Mouse (Mus musculus): ENCODE data around the gene Pzp.

Gene Pzp

DNA sequence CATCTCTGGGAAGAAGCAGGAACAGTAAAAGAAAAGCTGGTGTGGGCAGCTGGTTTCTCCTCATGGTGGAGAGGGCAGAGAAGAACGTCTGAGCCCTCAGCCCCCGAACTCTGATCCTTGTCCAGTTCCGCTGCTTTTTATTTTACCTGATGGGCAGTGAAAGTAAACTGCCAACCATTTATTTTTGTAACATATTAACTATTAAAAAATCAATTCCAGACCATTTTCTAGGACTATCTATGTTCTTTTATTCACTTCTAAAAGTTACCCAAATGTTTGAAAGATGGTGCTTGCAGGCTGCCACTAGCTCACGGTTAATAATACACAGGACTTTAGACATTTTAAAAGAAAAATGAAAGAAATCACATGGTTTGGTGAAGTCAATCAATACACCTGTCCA is at the start of gene Pzp:
TSS of gene Pzp (minus strand) at position 120 of the 400 bp plus-strand sequence.
- DNase-seq (ENCODE audit: low spot score in 2 of 2): no peak

DNA sequence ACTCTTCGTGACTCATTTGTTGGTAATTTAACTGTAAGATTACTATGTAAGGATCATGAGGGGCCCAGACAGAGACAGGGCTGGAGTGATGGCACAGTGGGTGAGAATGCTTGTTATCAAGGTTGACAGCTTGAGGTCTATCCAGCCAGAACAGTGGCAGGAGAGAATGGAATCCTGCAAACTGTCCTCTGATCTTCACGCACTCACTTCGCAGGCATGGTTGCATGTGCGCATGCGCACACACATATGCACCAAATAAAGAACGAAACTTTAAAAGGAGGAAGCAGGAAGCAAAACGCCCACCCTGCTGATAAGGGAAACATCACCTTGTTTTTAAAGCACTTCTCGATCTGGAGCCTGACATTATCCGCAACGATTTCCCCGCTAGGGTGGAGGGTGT is 40.1 kb upstream of the Pzp start:
- DNase-seq (ENCODE audit: low spot score in 2 of 2): no peak

DNA sequence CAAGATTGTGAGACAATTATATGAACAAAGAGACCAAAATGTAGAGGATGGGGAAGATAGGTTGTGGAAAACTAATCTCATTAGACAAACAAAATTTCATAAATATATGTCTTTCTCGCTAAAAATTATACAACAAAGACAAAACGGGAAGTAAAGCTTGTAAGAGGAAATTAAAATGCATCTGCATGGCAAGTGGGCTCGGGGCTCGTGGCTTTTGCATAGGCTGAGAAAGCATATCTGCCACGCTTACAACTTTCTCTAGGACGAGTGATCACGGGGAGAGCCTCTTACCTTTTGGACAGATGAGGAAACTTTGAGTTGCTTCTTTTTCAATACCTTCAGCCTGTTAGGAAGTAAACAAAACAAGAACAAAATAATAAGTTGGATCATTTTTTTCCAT is 27.5 kb upstream of the Pzp start:
- no peak for DNase-seq (ENCODE audit: low spot score in 2 of 2)

DNA sequence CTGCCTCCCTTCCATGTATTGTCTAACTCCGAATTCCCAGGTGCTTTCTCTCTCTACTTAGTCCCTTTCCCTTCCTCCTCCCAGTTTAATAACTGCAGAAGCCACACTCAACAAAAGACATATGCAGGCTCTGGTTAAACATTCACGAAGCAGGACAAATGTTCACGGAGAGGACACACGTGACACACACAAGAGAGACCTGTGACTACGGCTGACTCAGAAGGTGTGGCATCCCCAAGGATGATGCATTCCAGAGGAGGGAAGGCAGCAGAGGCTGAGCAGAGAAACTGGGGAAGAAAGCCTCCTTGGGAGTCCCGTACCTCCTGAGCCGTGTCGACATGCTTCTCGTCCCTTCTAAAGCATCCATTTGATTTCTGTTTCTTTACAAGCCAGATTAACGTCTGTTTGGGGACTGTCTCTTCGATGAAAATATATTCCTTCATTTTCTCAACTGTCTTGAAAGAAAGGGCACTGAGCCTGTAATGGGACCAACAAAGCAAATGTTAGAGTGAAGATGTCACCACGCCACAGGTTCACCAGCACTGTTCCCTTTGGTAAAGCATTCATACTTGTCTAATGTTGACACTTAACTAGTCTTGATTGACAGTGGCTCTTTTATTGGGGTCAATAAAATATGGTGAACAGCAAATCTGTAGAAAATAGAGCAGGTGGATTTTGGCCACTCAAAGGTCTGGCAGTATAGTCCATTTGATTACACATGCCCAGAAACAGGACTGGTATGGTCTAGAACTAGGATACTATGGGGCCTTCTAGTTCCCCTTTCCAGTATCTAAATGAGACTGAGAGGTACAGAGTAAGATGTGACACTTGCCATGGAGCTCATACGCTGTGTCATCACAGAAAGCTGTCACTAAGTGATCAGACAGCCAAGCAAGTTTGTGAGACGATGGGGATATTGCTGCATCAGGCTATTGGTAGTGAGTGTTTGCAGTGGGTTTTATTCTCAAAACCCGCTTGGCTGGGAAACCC is 23.2 kb upstream of the Pzp start:
- no peak for DNase-seq (ENCODE audit: low spot score in 2 of 2)

DNA sequence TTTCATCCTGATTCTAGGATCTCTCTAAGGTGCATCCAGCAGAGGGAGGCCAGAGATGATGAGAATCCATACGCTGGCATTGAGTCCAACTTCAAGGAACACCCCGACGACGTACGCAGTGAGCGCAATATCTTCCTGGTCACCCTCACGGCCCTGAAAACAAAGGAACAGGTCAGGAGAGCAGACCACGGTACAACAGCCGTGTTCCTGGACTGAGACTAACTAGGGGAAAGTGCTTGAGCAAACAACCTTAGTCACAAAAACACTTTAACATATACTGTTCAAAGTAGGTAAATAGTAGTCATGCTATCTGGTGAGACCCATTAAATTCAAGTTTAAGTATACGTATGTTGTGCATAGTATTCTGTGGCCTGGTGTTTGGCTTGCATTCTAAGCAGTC is 22.0 kb upstream of the Pzp start:
- DNase-seq (ENCODE audit: low spot score in 2 of 2): no peak

DNA sequence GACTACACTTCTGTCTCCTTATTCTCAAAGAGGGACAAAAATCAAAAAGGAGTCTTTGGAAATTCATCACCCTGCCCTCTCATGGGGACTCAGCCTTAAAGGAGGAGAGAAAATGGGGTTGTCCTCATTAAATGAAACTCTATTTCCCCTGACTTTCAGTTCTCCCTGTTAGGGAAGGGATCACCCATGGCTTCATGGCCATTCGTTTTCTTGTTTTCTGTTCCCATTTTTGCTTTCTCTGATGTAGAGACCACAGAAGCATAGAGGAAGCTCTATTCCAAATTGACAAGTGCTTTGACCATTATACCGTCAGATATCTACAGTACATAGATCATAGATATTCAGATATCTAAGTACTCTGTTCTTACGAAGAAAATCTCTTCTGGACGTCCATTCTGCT is 18.9 kb upstream of the Pzp start:
- no peak for DNase-seq (ENCODE audit: low spot score in 2 of 2)

DNA sequence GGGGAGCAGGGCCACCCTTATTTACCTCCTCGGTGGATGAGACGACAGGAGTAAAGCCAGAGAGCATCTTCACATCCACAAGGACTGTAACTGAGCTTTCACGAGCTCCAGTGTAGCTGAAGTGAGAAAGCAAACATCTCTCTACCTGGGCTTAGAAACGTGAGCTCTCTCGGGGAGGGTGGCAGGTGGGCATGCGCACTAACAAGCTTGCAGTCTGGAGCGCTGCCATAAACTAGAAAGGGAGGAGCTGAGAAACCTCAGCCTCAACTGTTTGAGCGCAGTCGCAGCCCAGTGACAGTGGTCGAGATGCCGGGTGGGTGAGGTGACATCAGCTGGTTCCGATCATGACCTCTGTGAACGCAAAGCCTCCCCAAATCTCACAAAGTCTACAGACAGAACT is 16.7 kb upstream of the Pzp start:
- no peak for DNase-seq (ENCODE audit: low spot score in 2 of 2)

DNA sequence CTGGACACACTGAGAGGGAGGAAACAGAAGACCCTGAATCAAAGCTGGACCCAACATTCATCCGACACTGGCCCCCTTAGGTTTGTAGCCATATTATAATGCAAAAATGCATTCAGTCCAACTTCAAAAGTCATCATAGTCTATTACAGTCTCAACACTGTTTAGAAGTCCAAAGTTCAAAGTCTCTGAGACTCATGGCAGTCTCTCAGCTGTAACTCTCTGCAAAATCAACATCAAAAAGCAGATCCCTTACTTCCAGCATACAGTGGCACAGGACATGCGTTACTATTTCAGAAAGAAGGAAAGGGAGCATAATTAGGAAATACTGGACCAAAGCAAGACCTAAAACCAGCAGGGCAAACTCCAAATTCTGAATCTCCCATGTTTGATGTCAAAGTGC is 8.7 kb upstream of the Pzp start:
- DNase-seq (ENCODE audit: low spot score in 2 of 2): no peak

DNA sequence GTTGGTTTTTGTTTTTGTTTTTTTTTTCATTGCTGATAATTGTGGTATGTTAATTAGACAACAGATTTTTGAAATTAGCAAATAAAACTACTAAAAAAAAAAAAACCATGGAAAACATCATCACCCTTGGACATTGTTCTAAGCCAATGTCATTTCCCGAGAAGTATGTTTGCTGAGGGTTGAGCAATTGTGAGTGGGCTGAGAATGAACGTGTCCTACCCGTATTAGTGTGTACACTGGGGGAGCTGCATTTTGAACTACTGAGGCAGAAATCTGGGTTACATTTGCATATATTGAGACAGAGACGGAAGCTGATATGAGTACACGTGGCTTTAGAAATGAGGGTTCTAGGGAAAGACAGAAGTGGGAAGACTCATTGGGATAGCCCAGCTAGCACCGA is 6.8 kb upstream of the Pzp start:
- DNase-seq (ENCODE audit: low spot score in 2 of 2): no peak

DNA sequence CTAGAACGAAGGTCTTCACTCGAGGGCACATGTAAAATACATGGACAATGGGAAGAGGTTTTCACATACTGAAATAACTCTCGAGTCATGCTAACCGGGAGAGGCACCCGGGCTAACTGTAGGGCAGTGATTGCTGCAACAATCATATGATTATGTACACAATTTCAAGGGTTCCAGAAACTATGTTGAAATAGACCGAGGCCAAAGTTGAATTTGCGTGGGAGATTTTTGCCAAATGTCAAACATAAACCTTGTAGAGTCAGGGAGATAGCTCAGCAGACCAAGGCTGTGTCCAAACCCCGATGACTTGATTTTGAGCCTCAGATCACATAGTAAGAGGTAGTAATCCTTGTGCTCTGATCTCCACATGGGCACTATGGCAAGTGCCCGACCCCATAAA is 6.2 kb upstream of the Pzp start:
- no peak for DNase-seq (ENCODE audit: low spot score in 2 of 2)

DNA sequence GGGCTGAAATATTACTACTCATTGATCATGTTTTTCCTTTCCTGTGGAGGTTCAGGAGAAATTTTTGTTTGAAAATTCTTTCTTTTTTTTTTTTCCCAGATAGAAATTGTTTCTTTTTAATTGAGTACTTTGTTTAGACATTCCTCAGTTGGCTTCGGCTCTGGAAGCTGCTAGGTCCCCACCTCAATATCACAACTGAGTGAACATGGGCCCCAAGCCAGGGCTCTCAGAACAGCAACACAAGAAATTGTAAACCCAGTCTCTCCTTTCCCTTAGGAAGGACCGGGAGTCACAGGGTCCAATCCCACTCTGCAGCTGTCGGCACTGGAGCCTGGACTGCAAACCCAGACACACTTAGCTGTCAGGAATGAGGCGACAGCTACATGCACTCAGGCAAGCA is 2.0 kb upstream of the Pzp start:
- no peak for DNase-seq (ENCODE audit: low spot score in 2 of 2)

DNA sequence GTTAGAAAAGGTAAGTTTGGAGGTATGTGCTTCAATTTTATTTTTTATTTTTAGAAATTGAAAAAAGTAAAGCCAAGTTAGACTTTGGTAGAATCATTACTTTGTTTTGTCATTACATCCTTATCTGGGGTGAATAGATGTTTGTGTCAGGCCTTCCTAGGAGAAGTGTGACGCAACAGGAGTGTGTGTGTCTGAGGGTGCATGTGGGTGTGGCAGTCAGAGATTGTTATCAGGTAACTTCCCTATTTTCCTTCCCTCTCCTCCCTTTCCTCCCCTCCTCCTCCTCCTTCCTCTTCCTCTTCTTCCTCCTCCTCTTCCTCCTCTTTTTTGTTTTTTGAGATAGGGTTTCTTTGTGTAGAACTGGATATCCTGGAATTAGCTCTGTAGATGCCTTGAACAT is 590 bp upstream of the Pzp start:
- no peak for DNase-seq (ENCODE audit: low spot score in 2 of 2)

DNA sequence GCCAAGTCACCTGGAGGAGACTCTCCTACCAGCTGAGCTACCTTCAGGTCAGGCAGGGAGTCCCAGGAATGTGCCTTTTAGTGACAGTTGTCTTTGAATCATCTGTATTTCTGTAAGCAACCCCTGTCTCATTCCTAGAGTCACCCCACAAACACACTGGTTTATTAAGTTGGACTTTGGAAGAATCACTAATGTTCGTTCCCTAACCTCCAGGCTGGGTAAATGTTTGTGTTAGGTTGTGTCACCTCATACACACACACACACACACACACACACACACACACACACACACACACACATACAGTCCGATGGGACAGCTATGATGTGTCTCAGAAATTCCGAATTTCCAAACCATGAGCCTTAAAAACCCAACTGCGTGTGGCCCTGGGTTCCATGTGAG is 719 bp downstream of the Pzp start:
- DNase-seq (ENCODE audit: low spot score in 2 of 2): no peak

DNA sequence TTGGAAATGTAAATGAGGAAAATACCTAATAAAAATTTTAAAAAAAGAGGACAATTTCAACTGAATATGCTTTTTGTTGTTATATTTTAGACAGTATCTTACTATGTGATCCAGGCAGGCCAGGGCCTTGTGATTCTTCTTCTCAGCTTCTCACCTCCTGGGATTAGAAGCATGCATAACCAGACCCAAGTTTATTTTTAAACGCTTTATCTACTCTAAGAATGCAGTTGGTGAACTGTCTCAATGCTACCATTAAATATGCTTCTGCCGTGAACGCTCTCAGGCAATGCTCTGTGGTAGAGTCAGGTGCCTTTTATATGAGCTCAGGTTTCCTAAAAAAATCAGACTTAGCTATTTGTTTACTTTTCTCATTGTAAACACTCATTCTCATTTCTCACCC is 3.2 kb downstream of the Pzp start:
- DNase-seq (ENCODE audit: low spot score in 2 of 2): no peak

DNA sequence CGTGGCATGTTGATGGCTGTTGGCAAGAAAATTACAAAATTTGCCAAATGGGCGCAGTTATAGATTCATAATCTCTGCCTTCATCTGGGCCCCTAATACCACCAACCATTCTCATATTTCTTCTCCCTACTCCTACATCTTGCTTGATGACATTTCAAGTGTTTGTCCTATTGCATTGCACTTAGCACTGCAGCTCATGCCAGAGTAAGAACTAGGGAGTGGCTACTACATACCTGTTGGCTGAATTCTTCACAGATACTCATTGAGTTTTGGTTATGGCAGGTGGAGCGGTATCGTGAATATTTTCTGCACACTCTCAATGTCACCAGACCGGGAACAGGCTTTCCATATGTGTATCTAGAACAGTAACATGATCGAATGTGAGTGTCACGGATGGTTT is 7.4 kb downstream of the Pzp start:
- DNase-seq (ENCODE audit: low spot score in 2 of 2): no peak

DNA sequence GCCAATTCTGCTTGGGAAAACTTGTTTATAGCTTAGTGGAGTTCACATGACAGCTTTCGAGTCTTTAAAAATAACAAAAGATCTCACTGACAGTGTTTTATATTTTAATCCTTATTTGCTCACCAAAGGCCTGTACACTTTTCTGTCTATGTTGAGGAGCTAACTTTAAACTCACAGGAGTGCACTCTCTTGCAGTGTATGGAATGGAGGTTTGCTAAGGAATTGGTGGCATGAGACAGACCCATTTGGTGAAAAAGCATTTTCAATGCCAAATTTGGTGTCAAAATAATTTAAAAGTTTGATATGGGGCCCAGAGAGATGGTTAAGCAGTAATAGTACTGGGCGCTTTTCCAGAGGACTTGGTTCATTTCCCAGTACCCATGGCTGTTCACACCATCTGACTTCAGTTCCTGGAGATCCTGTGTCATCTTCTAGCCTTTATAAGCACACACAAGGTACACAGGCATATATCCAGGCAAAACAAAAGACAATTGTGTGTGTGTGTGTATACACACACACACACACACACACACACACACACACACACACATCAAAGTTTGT is 20.8 kb downstream of the Pzp start:
- no peak for DNase-seq (ENCODE audit: low spot score in 2 of 2)

DNA sequence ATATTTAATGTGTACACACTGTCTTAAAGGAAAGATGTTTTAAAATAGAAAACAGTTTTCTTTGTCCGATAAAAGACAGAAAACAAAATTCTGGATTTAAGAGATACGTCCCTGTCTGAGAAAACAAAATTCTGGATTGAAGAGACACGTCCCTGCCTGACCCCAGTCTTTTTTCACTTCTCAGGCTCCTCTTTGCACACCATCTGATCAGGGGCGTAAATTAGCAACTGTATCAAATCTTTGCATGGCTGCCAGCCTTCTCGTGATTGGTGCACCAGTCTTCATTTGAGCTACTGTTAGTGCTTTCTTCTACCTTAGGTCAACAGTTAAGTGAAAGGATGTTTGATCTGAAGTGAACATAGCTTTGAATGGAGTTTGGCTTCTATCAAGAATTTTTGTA is 21.8 kb downstream of the Pzp start:
- DNase-seq (ENCODE audit: low spot score in 2 of 2): no peak

DNA sequence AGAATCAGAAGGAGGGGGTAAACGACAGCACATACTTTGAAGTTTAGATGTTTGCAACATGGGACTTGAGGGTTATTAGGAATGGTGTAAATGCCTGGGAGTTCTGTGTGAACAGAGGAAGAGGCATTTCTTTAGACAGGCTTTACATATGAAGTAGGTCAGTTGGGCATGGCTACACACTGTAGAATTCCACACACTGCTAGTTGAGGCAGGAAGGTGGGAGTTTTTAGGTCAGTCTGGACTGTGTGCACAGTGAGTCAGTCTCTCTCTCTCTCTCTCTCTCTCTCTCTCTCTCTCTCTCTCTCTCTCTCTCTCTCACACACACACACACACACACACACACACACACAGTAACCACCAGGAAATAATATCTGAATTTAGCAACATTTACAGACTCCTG is 31.2 kb downstream of the Pzp start:
- DNase-seq (ENCODE audit: low spot score in 2 of 2): no peak

DNA sequence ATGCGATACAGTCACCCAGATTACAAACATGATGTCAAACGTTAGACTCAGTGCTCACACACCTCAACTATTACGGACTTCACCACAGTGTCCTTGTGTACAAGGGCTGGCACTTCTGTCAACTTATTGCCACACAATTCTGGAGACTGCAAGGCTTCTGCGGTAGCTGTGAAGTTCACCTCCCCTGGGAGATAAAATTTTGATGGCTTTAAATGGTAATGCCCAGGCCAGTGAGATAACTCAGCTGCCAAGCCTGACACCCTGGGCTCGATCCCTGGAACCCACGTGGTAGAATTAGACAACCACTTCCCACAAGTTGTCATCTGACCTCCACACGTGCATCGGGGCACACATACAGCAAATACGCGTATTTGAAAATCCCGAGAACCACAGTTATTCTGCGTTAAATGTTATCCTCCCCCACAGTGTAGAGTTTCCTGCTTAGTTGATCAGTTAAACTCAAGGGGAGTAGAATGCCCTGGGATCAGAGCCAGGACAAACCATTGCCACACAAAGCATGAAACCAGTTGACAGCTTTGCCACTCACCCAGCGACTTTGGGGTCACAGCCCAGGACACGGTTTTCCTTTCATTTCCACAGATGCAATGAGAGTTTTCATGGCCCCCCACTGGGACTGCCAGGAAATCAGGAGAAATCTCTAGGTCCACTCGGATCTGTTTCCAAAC is 31.7 kb downstream of the Pzp start:
- DNase-seq (ENCODE audit: low spot score in 2 of 2): no peak

DNA sequence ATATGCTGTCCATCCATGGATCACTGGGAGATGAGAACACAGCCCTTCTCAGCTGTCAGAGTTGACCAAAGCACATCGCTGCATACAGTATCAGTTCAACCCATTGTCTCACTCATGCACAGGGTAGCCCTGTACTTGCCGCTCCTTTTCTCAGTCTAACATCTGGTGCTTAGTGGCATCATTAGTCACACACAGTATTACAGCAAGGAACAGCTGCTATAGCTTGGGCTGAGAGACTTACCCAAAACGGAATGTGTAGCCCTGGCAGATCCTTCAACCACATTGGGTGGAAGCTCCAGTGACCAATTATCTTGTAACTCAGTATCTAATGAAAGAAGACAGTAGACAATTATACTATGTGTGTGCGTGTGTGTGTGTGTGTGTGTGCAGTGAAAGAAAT is 34.6 kb downstream of the Pzp start:
- no peak for DNase-seq (ENCODE audit: low spot score in 2 of 2)

DNA sequence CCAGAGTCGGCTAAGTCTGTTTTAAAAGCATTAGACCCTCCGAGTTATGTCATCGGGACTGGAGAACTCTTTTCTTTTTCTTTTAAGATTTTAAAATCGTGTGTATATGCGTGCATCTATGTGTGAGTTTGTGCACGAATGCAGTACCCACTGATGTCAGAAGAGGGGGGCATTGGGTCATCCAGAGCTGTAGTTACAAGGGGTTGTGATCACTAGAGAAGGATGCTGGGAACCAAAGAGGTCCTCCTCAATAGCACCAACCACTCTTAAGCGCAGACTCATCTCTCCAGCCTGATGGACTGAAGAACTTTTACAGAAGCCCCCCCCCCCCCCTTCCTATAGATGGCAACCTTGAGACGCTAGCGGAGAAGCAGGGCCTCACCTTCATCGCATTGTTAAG is 36.4 kb downstream of the Pzp start:
- DNase-seq (ENCODE audit: low spot score in 2 of 2): no peak

DNA sequence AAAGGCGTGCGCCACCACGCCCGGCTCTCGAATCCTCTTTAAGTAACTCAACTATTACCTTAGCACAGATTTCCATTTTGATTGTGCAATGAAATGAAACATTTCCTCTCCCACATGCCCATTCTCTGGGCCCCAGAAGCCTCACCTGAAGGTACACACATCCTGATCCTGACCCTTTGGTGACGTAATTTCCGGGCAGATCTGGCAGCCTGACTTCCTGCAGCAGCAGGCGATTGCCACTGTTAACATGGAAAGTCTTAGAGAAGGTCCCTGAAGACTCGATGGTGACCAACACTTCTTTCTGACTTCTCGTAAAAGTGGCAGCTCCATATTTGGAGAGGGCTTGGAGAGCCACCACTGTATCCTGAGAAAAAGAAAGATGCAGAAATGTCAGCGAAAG is 38.8 kb downstream of the Pzp start:
- no peak for DNase-seq (ENCODE audit: low spot score in 2 of 2)
